Mouse (Mus musculus): ENCODE data around the gene Olfr420.

DNA sequence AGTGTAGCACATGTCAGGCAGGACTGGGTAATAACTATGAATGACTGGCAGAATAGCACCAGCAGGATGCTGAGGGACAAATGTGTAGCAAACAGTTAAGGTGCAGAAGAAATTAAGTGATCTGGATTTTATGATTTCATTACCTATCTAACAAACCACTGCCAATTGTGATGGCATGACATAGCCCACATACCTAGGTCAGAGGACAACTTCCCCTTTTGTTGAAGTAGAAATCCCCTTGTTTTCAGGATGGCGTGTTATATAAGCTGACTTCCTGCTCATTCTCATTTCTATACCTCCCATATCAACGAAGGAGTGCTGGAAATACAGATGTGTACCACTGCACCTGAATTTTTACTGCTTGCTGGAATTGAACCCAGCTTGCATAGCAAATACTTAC, 14.0 kb upstream of the Olfr420 start:
- TF ChIP-seq CTCF (IDR thresholded peaks at IDR 0.05; ENCODE audit: insufficient read depth, low read length) (no peak), POLR2A (IDR thresholded peaks at IDR 0.05; ENCODE audit: borderline replicate concordance, extremely low read depth, low read depth, low read length) (no peak)

Measured in lung, adult 2 months (tissue).